Mouse (Mus musculus) limb, embryonic 13.5 days (tissue): ENCODE results near the gene Larp4b. TPM values are rescaled to one million over a fixed set of nuclear protein-coding genes. Genes with fewer than 3 reads are reported as not detected.

ENCODE experiments used
- ATAC-seq: fragments of 200-750 bp; cut with Nextera tagmentation; 2 replicates; pipeline ENCODE4 v1.8.0; 2017; ENCODE audit warnings: low read depth, moderate number of reproducible peaks, moderate TSS enrichment; ENCODE audit not compliant: low FRiP score
- H3K27ac ChIP-seq: fragments of 300-500 bp; sonication (generic); 2 replicates; pipeline ENCODE4 v1.5.1; 2015; ENCODE audit warnings: inconsistent platforms, mild to moderate bottlenecking, moderate library complexity
- H3K27me3 ChIP-seq: fragments of 300-500 bp; sonication (generic); 2 replicates; pipeline ENCODE4 v1.6.1; 2015; ENCODE audit warnings: mild to moderate bottlenecking, inconsistent platforms
- H3K36me3 ChIP-seq: fragments of 300-500 bp; sonication (generic); 2 replicates; pipeline ENCODE4 v1.6.1; 2015; ENCODE audit warnings: inconsistent platforms, mild to moderate bottlenecking, moderate library complexity
- H3K4me1 ChIP-seq: fragments of 300-500 bp; sonication (generic); 2 replicates; pipeline ENCODE4 v1.6.1; 2015; ENCODE audit warnings: inconsistent platforms
- H3K4me2 ChIP-seq: fragments of 300-500 bp; sonication (generic); replicated peaks from 2 replicates; pipeline ENCODE4 v1.6.1; 2015; ENCODE audit warnings: inconsistent platforms, mild to moderate bottlenecking, moderate library complexity
- H3K4me3 ChIP-seq: fragments of 300-500 bp; sonication (generic); 2 replicates; pipeline ENCODE4 v1.5.1; 2015; ENCODE audit warnings: moderate library complexity, mild to moderate bottlenecking, inconsistent platforms
- H3K9ac ChIP-seq: fragments of 300-500 bp; sonication (generic); 2 replicates; pipeline ENCODE4 v1.6.1; 2015; ENCODE audit warnings: mild to moderate bottlenecking, inconsistent platforms
- H3K9me3 ChIP-seq: fragments of 300-500 bp; sonication (generic); 2 replicates; pipeline ENCODE4 v1.6.1; 2016; ENCODE audit warnings: inconsistent platforms
- WGBS: fragments of 180-500 bp; shearing (Covaris S2); methylation state at CpG from one replicate; pipeline ENCODE4 v1.1.7; 2015; 5-methylcytosine and 5-hydroxymethylcytosine counted together
- polyA plus RNA-seq: library from polyadenylated mRNA; unstranded; fragments of >200 nt; fragmentation: Nextera tagmentation; extraction: Ambion mirVana; gene quantifications from 2 replicates; pipeline ENCODE4 v1.2.1, GENCODE M21; 2015

Larp4b gene
- polyA plus RNA-seq, 1 experiment from 2014 or later, result 29.6 TPM

GRCm38 (mm10) chr13:9184281-9184680 is 90.6 kb downstream of the Larp4b start:
- Histone ChIP-seq H3K4me2 (no peak overlapping the region), H3K9ac (no peak overlapping the region), H3K27ac (no peak overlapping the region), H3K4me3 (no peak overlapping the region), H3K27me3 (no peaks in the 10 kb centered on the region), H3K9me3 (no peaks in the 10 kb centered on the region), H3K4me1 (peaks cover 23% of the 10 kb centered on the region), H3K36me3 (no peaks in the 10 kb centered on the region)
- ATAC-seq, result no peak
- WGBS, result 85% methylated on average over 6 of the region's 6 CpGs

- Histone ChIP-seq H3K9me3 (no peaks in the 10 kb centered on the region), H3K27ac (no peak overlapping the region), H3K4me3 (no peak overlapping the region), H3K27me3 (no peaks in the 10 kb centered on the region), H3K4me1 (peaks cover 19% of the 10 kb centered on the region), H3K9ac (no peak overlapping the region), H3K36me3 (no peaks in the 10 kb centered on the region), H3K4me2 (no peak overlapping the region)
- ATAC-seq, result no peak
- WGBS, result 82% methylated on average over 6 of the region's 6 CpGs
Observed at GRCm38 (mm10) chr13:9184716-9185115, 91.0 kb downstream of the Larp4b start.

GRCm38 (mm10) chr13:9187156-9187555 is 93.5 kb downstream of the Larp4b start:
- Histone ChIP-seq H3K9ac (no peak overlapping the region), H3K27me3 (no peaks in the 10 kb centered on the region), H3K4me3 (no peak overlapping the region), H3K9me3 (no peaks in the 10 kb centered on the region), H3K36me3 (no peaks in the 10 kb centered on the region), H3K4me1 (peaks cover 19% of the 10 kb centered on the region), H3K27ac (no peak overlapping the region), H3K4me2 (no peak overlapping the region)
- ATAC-seq, result peak; percentile 48; the same call in 1 of the 2 replicates
- WGBS, result 22% methylated on average over 7 of the region's 7 CpGs

GRCm38 (mm10) chr13:9187566-9188530 is 94.2 kb downstream of the Larp4b start:
- H3K27ac ChIP-seq, result no peak overlapping the region
- H3K36me3 ChIP-seq, result no peaks in the 10 kb centered on the region
- H3K27me3 ChIP-seq, result no peaks in the 10 kb centered on the region
- ATAC-seq, result peak; percentile 1; the same call in 1 of the 2 replicates
- no peak overlapping the region for H3K9ac ChIP-seq
- 58% methylated on average over 22 of the region's 22 CpGs for WGBS
- no peaks in the 10 kb centered on the region for H3K9me3 ChIP-seq
- H3K4me1 ChIP-seq, result peaks cover 19% of the 10 kb centered on the region
- H3K4me2 ChIP-seq, result no peak overlapping the region; the same call in 1 of the 2 replicates
- H3K4me3 ChIP-seq, result no peak overlapping the region

GRCm38 (mm10) chr13:9189481-9189880 is 95.8 kb downstream of the Larp4b start:
- Histone ChIP-seq H3K36me3 (no peaks in the 10 kb centered on the region), H3K4me2 (no peak overlapping the region), H3K9ac (no peak overlapping the region), H3K4me3 (no peak overlapping the region), H3K27ac (no peak overlapping the region), H3K27me3 (no peaks in the 10 kb centered on the region), H3K9me3 (no peaks in the 10 kb centered on the region), H3K4me1 (peaks cover 19% of the 10 kb centered on the region)
- 92% methylated on average over 5 of the region's 5 CpGs for WGBS
- no peak for ATAC-seq

GRCm38 (mm10) chr13:9191172-9192140 is 97.8 kb downstream of the Larp4b start:
- Histone ChIP-seq H3K9me3 (no peaks in the 10 kb centered on the region), H3K4me3 (no peak overlapping the region), H3K9ac (0 out of 2 replicates have a peak overlapping the region, but pooled peaks have one; percentile 25), H3K4me2 (peak overlapping the region; percentile 30; the same call in 1 of the 2 replicates), H3K27me3 (no peaks in the 10 kb centered on the region), H3K4me1 (peaks cover 19% of the 10 kb centered on the region), H3K36me3 (no peaks in the 10 kb centered on the region), H3K27ac (no peak overlapping the region)
- 47% methylated on average over 15 of the region's 15 CpGs for WGBS
- 0 out of 2 replicates have a peak, but pooled peaks have one; percentile 38 for ATAC-seq

- Histone ChIP-seq H3K4me3 (no peak overlapping the region), H3K27me3 (no peaks in the 10 kb centered on the region), H3K4me1 (peaks cover 8% of the 10 kb centered on the region), H3K27ac (no peak overlapping the region), H3K9me3 (no peaks in the 10 kb centered on the region), H3K4me2 (no peak overlapping the region), H3K36me3 (no peaks in the 10 kb centered on the region), H3K9ac (no peak overlapping the region)
- 40% methylated on average over 9 of the region's 9 CpGs for whole genome bisulfite sequencing
- no peak for ATAC-seq
Observed at GRCm38 (mm10) chr13:9192797-9193330, 99.2 kb downstream of the Larp4b start.

- Histone ChIP-seq H3K9me3 (no peaks in the 10 kb centered on the region), H3K27ac (no peak overlapping the region), H3K27me3 (no peaks in the 10 kb centered on the region), H3K36me3 (no peaks in the 10 kb centered on the region), H3K9ac (no peak overlapping the region), H3K4me2 (no peak overlapping the region), H3K4me3 (no peak overlapping the region), H3K4me1 (peaks cover 14% of the 10 kb centered on the region; the same call in 1 of the 2 replicates)
- no peak for ATAC-seq
- WGBS, result 84% methylated on average over 4 of the region's 4 CpGs
Observed at GRCm38 (mm10) chr13:9194656-9195055, 101.0 kb downstream of the Larp4b start.

- Histone ChIP-seq H3K9ac (no peak overlapping the region), H3K27me3 (no peaks in the 10 kb centered on the region), H3K9me3 (no peaks in the 10 kb centered on the region), H3K27ac (no peak overlapping the region), H3K36me3 (no peaks in the 10 kb centered on the region), H3K4me1 (peaks cover 14% of the 10 kb centered on the region; the same call in 1 of the 2 replicates), H3K4me3 (no peak overlapping the region), H3K4me2 (no peak overlapping the region)
- 59% methylated on average over 4 of the region's 4 CpGs for WGBS
- ATAC-seq, result no peak
Observed at GRCm38 (mm10) chr13:9195565-9195964, 101.9 kb downstream of the Larp4b start.

GRCm38 (mm10) chr13:9198106-9198505 is 104.4 kb downstream of the Larp4b start:
- WGBS, result 72% methylated on average over 3 of the region's 3 CpGs
- Histone ChIP-seq H3K9ac (no peak overlapping the region), H3K4me1 (peaks cover 8% of the 10 kb centered on the region; the same call in 1 of the 2 replicates), H3K9me3 (no peaks in the 10 kb centered on the region), H3K27ac (no peak overlapping the region), H3K36me3 (no peaks in the 10 kb centered on the region), H3K4me3 (no peak overlapping the region), H3K27me3 (no peaks in the 10 kb centered on the region), H3K4me2 (no peak overlapping the region)
- no peak for ATAC-seq

- ATAC-seq, result peak; percentile 84
Observed at GRCm38 (mm10) chr13:9198728-9199464, 105.2 kb downstream of the Larp4b start.

More at GRCm38 (mm10) chr13:9198728-9199464, 105.2 kb downstream of the Larp4b start:
- no peaks in the 10 kb centered on the region for H3K36me3 ChIP-seq
- peaks cover 8% of the 10 kb centered on the region; the same call in 1 of the 2 replicates for H3K4me1 ChIP-seq
- H3K4me3 ChIP-seq, result no peak overlapping the region
- H3K9ac ChIP-seq, result no peak overlapping the region
- no peaks in the 10 kb centered on the region for H3K27me3 ChIP-seq
- 34% methylated on average over 19 of the region's 19 CpGs for WGBS
- H3K27ac ChIP-seq, result no peak overlapping the region
- H3K4me2 ChIP-seq, result peak overlapping the region; percentile 53
- H3K9me3 ChIP-seq, result no peaks in the 10 kb centered on the region
